Mouse (Mus musculus): ENCODE results near the gene Usp42.

DNA sequence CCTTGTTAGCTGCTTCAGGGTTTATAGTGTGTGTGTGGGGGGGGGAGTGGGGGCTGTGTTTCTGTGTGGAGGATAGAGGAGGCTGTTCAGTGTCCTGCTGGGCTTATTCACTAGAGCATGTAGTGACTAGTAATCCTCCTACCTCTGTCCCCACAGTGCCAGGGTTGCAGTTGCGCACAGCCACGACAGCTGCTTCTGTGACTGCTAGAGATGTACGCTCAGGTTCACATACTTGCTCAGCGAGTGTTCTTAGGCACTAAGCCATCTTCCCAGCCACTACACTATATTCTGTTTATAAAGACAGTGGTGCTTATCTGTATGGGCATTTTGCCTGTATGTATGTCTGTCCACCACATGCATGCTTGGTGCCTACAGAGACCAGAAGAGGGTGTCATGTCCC, 54.7 kb downstream of the Usp42 start:
- TF ChIP-seq HCFC1 (IDR thresholded peaks at IDR 0.05; ENCODE audit: borderline replicate concordance, insufficient read depth, low read length) (no peak), CHD2 (IDR thresholded peaks at IDR 0.05; ENCODE audit: low read depth, low read length) (no peak)
